Mouse (Mus musculus): ENCODE results near the gene Zfp109. TPM values are rescaled to one million over a fixed set of nuclear protein-coding genes. Genes with fewer than 3 reads are reported as not detected.
"Not testable (repeated sequence)": the region's sequence is repeated elsewhere in the genome, so short reads cannot be mapped to it uniquely, and the experiment has no call there.

Gene Zfp109
- polyA plus RNA-seq (2015; fragmentation: Nextera tagmentation; extraction: Ambion mirVana): 4.3 and 5.5 TPM in 2 replicates

DNA sequence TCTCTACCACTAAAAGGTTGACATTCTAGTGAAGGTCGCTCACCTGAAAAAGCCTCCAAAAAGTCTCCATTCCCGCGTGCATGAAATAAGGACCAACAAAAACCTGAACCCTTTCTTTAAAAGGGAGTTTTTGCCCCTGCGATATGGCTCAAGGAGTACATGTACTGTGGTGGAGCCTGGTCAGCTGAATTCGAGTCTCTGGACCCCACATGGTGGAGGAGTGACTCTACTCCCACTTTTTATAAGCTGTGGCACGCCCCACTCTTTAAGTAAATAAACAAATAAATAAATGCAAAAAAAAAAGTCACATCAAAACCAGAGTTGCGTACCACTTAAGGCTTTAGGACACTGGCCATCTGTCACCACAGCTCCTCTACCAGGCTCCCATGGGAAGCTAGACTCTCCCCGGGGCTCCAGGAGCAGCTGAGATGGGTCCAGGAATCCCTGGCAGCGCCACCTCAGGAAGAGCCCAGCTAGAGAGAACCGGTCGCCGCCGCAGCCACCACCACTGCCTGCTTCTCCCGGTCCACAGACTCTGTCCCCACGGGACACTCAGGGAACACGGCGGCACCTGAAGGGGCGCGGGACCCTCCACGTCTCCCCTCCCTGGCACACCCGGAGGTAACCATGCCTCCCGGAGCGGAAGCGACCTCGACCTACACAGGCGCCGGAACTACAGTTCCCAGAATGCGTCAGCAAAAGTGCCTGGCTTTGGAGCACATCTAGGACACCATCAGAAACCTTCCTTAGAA is at the start of gene Zfp109:
Gene Zfp109 (minus strand): TSS at position 521 of the 752 bp plus-strand sequence.
- peak within 1 kb of the TSS; percentile 25 for H3K27ac ChIP-seq (ENCODE audit: low read length)
- 7% methylated on average over 28 of the region's 28 CpGs for WGBS

GRCm38 (mm10) chr7:24286916-24287315 is 49.6 kb upstream of the Zfp109 start:
- no peak overlapping the region for H3K4me2 ChIP-seq (ENCODE audit: low read length)
- H3K36me3 ChIP-seq (ENCODE audit: control insufficient read depth, insufficient read depth, low read length): peaks cover 35% of the 10 kb centered on the region
- no peaks in the 10 kb centered on the region for H3K9me3 ChIP-seq (replicated peaks; ENCODE audit: control insufficient read depth, low read length, poor library complexity, severe bottlenecking)
- no peaks in the 10 kb centered on the region for H3K4me1 ChIP-seq (ENCODE audit: control insufficient read depth, insufficient read depth, low read length)
- no peak for ATAC-seq
- H3K27ac ChIP-seq (ENCODE audit: low read length): no peak overlapping the region
- 77% methylated on average over 4 of the region's 4 CpGs for WGBS
- no peaks in the 10 kb centered on the region for H3K27me3 ChIP-seq (ENCODE audit: control insufficient read depth, insufficient read depth, low read depth, low read length)
- no peak overlapping the region for H3K9ac ChIP-seq (ENCODE audit: low read depth, low read length)
- H3K4me3 ChIP-seq (ENCODE audit: low read depth, low read length): no peak overlapping the region

More for the DNA sequence above, at the start of gene Zfp109:
- no peaks in the 10 kb centered on the region for H3K27me3 ChIP-seq (ENCODE audit: control insufficient read depth, insufficient read depth, low read depth, low read length)
- H3K4me3 ChIP-seq (ENCODE audit: low read depth, low read length): peak within 1 kb of the TSS; percentile 54
- peaks cover 6% of the 10 kb centered on the region; the same call in 1 of the 2 replicates for H3K4me1 ChIP-seq (ENCODE audit: control insufficient read depth, insufficient read depth, low read length)
- H3K36me3 ChIP-seq (ENCODE audit: control insufficient read depth, insufficient read depth, low read length): peaks cover 2% of the 10 kb centered on the region
- ATAC-seq: peak; percentile 92
- peak within 1 kb of the TSS; percentile 68 for H3K9ac ChIP-seq (ENCODE audit: low read depth, low read length)
- H3K4me2 ChIP-seq (ENCODE audit: low read length): peak within 1 kb of the TSS; percentile 74
- no peaks in the 10 kb centered on the region for H3K9me3 ChIP-seq (replicated peaks; ENCODE audit: control insufficient read depth, low read length, poor library complexity, severe bottlenecking)

DNA sequence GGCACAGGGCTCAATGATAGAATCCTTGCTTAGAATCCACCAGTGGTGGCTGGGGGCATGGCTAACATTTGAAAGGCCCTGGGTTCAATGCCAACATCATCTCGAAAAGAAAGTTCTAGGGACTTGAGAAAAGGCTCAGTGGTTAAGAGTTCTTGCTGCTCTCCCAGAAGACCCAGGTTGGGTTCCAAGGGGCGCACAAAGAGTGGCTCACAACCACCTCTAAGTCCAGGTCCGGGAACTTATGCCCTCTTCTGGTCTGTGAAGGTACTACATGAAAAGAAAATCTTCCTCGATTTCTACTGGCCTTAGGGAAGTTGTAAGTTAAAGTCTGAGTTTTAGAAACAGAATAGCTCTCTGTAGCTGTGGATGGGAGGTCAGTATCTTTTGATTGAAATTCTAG is 48.7 kb upstream of the Zfp109 start:
- no peaks in the 10 kb centered on the region for H3K4me1 ChIP-seq (ENCODE audit: control insufficient read depth, insufficient read depth, low read length)
- H3K4me2 ChIP-seq (ENCODE audit: low read length): no peak overlapping the region
- ATAC-seq: no peak
- H3K4me3 ChIP-seq (ENCODE audit: low read depth, low read length): no peak overlapping the region
- H3K27ac ChIP-seq (ENCODE audit: low read length): no peak overlapping the region
- H3K36me3 ChIP-seq (ENCODE audit: control insufficient read depth, insufficient read depth, low read length): peaks cover 27% of the 10 kb centered on the region
- H3K9me3 ChIP-seq (replicated peaks; ENCODE audit: control insufficient read depth, low read length, poor library complexity, severe bottlenecking): no peaks in the 10 kb centered on the region
- WGBS: 57% methylated on average over 4 of the region's 4 CpGs
- H3K27me3 ChIP-seq (ENCODE audit: control insufficient read depth, insufficient read depth, low read depth, low read length): no peaks in the 10 kb centered on the region
- no peak overlapping the region for H3K9ac ChIP-seq (ENCODE audit: low read depth, low read length)

GRCm38 (mm10) chr7:24280858-24281145 is 43.4 kb upstream of the Zfp109 start:
- Histone ChIP-seq H3K9me3 (replicated peaks; ENCODE audit: control insufficient read depth, low read length, poor library complexity, severe bottlenecking) (no peaks in the 10 kb centered on the region), H3K4me1 (ENCODE audit: control insufficient read depth, insufficient read depth, low read length) (no peaks in the 10 kb centered on the region), H3K36me3 (ENCODE audit: control insufficient read depth, insufficient read depth, low read length) (peaks cover 4% of the 10 kb centered on the region; the same call in 1 of the 2 replicates), H3K4me2 (ENCODE audit: low read length) (no peak overlapping the region), H3K27ac (ENCODE audit: low read length) (no peak overlapping the region), H3K9ac (ENCODE audit: low read depth, low read length) (no peak overlapping the region), H3K27me3 (ENCODE audit: control insufficient read depth, insufficient read depth, low read depth, low read length) (no peaks in the 10 kb centered on the region), H3K4me3 (ENCODE audit: low read depth, low read length) (no peak overlapping the region)
- 39% methylated on average over 4 of the region's 4 CpGs for WGBS
- ATAC-seq: no peak

DNA sequence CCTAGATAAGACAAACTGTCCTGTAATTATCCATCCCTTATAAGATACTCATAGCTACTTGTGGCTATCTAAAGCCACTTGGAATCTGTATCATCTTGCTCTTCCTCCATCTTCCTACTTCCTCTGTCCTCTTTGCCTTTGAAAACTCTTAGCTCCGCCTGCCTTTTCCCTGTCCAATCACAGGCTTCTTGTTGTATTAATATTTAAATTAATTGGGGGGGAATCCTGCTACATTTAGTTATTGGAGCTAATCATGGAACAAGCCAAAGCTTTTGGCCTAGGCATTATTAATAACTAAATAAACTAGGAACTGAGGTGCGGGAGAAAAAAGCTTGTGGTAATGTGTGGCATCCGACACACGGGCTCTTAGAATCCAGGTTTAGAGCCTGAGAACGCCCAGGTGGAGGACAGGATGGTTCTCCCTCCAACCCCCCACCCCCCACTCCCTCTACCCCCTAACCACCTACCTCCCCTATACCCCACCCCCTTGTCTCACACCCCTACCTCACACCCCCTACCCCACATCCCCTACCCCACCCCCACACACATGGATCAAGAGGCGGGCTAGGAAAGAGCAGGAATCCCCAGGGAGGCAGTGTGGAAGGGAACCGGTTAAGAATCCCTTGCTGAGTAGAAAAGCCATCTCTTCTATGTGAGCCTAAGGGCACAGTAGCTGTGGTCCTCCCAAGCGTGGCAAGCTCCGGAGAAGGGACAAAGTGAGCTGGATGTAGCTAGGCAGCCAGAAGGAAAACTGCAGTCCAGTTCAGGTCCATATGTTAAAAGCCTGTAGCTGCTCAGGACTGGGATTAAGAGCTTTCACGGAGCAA is 42.9 kb upstream of the Zfp109 start:
- H3K4me3 ChIP-seq (ENCODE audit: low read depth, low read length): no peak overlapping the region
- H3K4me1 ChIP-seq (ENCODE audit: control insufficient read depth, insufficient read depth, low read length): no peaks in the 10 kb centered on the region
- ATAC-seq: no peak
- no peak overlapping the region for H3K9ac ChIP-seq (ENCODE audit: low read depth, low read length)
- peaks cover 6% of the 10 kb centered on the region for H3K36me3 ChIP-seq (ENCODE audit: control insufficient read depth, insufficient read depth, low read length)
- H3K27ac ChIP-seq (ENCODE audit: low read length): no peak overlapping the region
- 49% methylated on average over 10 of the region's 10 CpGs for WGBS
- no peak overlapping the region for H3K4me2 ChIP-seq (ENCODE audit: low read length)
- H3K27me3 ChIP-seq (ENCODE audit: control insufficient read depth, insufficient read depth, low read depth, low read length): no peaks in the 10 kb centered on the region
- no peaks in the 10 kb centered on the region for H3K9me3 ChIP-seq (replicated peaks; ENCODE audit: control insufficient read depth, low read length, poor library complexity, severe bottlenecking)

DNA sequence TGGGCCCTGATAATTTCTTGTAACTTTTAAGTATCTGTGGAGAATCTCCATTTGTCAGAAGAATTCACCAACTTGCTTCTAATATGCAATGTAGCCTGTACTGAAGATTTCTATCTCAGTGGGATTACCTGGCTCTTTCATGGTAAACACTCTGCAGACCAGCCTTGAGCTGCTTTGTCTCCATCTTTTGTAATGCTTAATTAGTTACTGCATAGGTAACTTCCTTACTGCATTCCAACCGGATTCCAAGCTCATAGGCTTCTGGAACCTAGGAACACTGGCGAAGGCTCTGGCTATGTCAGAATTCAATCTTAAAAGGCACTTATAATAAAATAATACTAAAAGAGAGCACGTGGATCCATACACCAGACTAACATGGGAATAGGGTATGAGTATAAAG is 41.4 kb upstream of the Zfp109 start:
- not testable (repeated sequence) for H3K4me2 ChIP-seq (ENCODE audit: low read length); H3K4me1 ChIP-seq (ENCODE audit: control insufficient read depth, insufficient read depth, low read length); H3K27ac ChIP-seq (ENCODE audit: low read length); H3K4me3 ChIP-seq (ENCODE audit: low read depth, low read length); H3K9ac ChIP-seq (ENCODE audit: low read depth, low read length); H3K9me3 ChIP-seq (replicated peaks; ENCODE audit: control insufficient read depth, low read length, poor library complexity, severe bottlenecking); ATAC-seq; H3K27me3 ChIP-seq (ENCODE audit: control insufficient read depth, insufficient read depth, low read depth, low read length)
- peaks cover 16% of the 10 kb centered on the region for H3K36me3 ChIP-seq (ENCODE audit: control insufficient read depth, insufficient read depth, low read length)
- WGBS: 86% methylated on average over 3 of the region's 3 CpGs

- no peaks in the 10 kb centered on the region for H3K9me3 ChIP-seq (replicated peaks; ENCODE audit: control insufficient read depth, low read length, poor library complexity, severe bottlenecking)
- no peak overlapping the region for H3K27ac ChIP-seq (ENCODE audit: low read length)
- WGBS: 96% methylated on average over 4 of the region's 4 CpGs
- peaks cover 16% of the 10 kb centered on the region for H3K36me3 ChIP-seq (ENCODE audit: control insufficient read depth, insufficient read depth, low read length)
- H3K4me3 ChIP-seq (ENCODE audit: low read depth, low read length): no peak overlapping the region
- peaks cover 8% of the 10 kb centered on the region for H3K4me1 ChIP-seq (ENCODE audit: control insufficient read depth, insufficient read depth, low read length)
- no peaks in the 10 kb centered on the region for H3K27me3 ChIP-seq (ENCODE audit: control insufficient read depth, insufficient read depth, low read depth, low read length)
- H3K9ac ChIP-seq (ENCODE audit: low read depth, low read length): no peak overlapping the region
- H3K4me2 ChIP-seq (ENCODE audit: low read length): no peak overlapping the region
- no peak for ATAC-seq
These were observed 37.1 kb upstream of the Zfp109 start for GRCm38 (mm10) chr7:24274456-24274855.

DNA sequence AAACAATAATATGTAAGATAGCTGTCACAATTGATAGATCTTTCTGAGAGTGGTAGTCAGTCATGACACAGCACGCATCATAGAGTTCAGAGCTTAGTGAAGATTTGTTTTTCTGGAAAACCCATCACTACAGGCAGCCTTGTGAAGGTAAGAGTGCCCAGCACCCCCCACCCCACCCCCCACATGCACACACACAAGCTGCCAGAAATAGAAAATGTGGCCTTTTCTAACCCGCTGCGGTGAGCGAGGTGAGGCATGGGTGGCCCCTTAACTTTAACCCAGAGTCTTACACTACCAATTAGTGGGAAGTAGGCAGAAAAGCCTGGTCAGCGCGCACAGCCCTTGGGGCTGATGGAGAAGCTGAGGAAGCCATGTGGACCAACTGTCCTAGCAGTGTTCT is 33.8 kb upstream of the Zfp109 start:
- H3K4me3 ChIP-seq (ENCODE audit: low read depth, low read length): no peak overlapping the region
- H3K27ac ChIP-seq (ENCODE audit: low read length): no peak overlapping the region
- no peak overlapping the region for H3K9ac ChIP-seq (ENCODE audit: low read depth, low read length)
- 99% methylated on average over 6 of the region's 6 CpGs for WGBS
- no peak for ATAC-seq
- H3K4me1 ChIP-seq (ENCODE audit: control insufficient read depth, insufficient read depth, low read length): peaks cover 9% of the 10 kb centered on the region
- H3K9me3 ChIP-seq (replicated peaks; ENCODE audit: control insufficient read depth, low read length, poor library complexity, severe bottlenecking): no peaks in the 10 kb centered on the region
- H3K27me3 ChIP-seq (ENCODE audit: control insufficient read depth, insufficient read depth, low read depth, low read length): no peaks in the 10 kb centered on the region
- H3K4me2 ChIP-seq (ENCODE audit: low read length): no peak overlapping the region
- H3K36me3 ChIP-seq (ENCODE audit: control insufficient read depth, insufficient read depth, low read length): peaks cover 13% of the 10 kb centered on the region

- H3K9me3 ChIP-seq (replicated peaks; ENCODE audit: control insufficient read depth, low read length, poor library complexity, severe bottlenecking): no peaks in the 10 kb centered on the region
- WGBS: 0% methylated on average over 12 of the region's 12 CpGs
- H3K4me3 ChIP-seq (ENCODE audit: low read depth, low read length): peak within 1 kb of the TSS; percentile 51
- peak within 1 kb of the TSS; percentile 61 for H3K4me2 ChIP-seq (ENCODE audit: low read length)
- H3K36me3 ChIP-seq (ENCODE audit: control insufficient read depth, insufficient read depth, low read length): peaks cover 11% of the 10 kb centered on the region
- H3K27me3 ChIP-seq (ENCODE audit: control insufficient read depth, insufficient read depth, low read depth, low read length): no peaks in the 10 kb centered on the region
- H3K27ac ChIP-seq (ENCODE audit: low read length): peak within 1 kb of the TSS; percentile 71
- H3K9ac ChIP-seq (ENCODE audit: low read depth, low read length): peak within 1 kb of the TSS; percentile 73
- H3K4me1 ChIP-seq (ENCODE audit: control insufficient read depth, insufficient read depth, low read length): peaks cover 9% of the 10 kb centered on the region
- ATAC-seq: peak; percentile 92
These were observed 32.9 kb upstream of the Zfp109 start, which contains the start of gene Zfp93 for GRCm38 (mm10) chr7:24270288-24270672. Gene Zfp93 (plus strand): TSS chr7:24270420.
